Mouse (Mus musculus): Measurements from ENCODE around the gene Arhgef2.

GRCm38 (mm10) chr3:88648452-88649168, 42.8 kb downstream of the Arhgef2 start:
- TF ChIP-seq POLR2A (IDR thresholded peaks at IDR 0.05; ENCODE audit: control insufficient read depth, extremely low read depth, insufficient read depth, low read length, poor library complexity), result no peak
- no peak for TF ChIP-seq CTCF (IDR thresholded peaks at IDR 0.05; ENCODE audit: borderline replicate concordance, control insufficient read depth, extremely low read depth, insufficient read depth, low read length, poor library complexity)
